Mouse (Mus musculus): ENCODE data around the gene Zpbp. TPM values are rescaled to one million over a fixed set of nuclear protein-coding genes. Genes with fewer than 3 reads are reported as not detected.

The Zpbp gene
- total RNA-seq (2023), result 2.0 TPM

DNA sequence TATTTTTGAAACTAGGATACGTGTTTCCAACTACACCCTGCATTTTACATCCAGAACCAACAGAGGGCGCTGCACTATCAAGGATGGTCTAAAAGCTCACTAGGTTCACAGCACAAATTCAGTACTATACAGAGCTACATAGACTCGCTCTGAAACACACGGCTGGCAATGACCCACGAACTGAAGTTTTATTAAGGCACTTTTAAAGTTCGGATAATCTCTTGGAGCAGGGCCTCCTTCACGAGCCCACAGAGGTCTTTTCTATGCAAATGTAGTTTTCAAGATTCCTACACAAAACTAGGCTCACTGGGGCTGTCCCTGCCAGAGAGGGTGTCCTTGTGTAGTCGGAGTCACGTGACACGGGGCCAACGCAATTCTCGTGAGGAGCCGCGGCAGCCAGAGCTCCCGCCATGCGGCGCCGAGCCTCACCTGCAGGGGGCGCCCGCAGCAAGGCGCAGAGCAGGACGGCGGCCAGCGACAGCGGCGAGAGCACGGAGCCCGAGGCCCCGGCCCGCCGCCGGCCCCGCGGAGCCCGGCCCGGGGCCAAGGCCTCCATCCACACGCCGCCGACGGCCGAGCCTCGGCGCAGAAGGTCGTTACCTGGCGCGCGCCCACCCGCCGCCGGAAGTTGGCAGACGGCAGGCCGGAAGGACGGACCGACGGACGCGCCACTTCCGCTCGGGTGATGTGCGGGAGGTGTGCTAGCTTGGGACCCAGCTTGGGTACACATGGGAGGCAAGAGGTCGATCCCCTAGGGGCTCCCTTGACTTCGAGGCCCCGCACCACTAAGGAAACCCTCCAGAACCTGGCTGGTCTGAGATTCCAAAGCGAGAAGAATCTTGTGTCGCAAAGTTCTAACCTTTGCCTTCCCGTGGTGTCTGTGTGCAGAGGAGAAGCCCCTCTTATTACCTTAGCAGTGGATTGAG is at the start of gene Zpbp, which contains the start of gene Spata48:
TSS of gene Zpbp (minus strand) at position 774 of the 926 bp plus-strand sequence.
TSS of gene Spata48 (plus strand) at position 460 of the 926 bp plus-strand sequence.

Other genes starting within 250 kb of the Zpbp start
- 3.2 TPM for gene Spata48, start 314 bp downstream of the Zpbp start, total RNA-seq (2023)
- gene 4930512M02Rik, start 165.4 kb upstream of the Zpbp start, total RNA-seq (2023), result not detected
- 618 TPM for gene Ikzf1, start 222.6 kb upstream of the Zpbp start, total RNA-seq (2023)